Mouse (Mus musculus) cortical plate, adult 2 months (tissue): ENCODE results near the gene Sirpa.

Source experiments
- CTCF ChIP-seq: fragments of 200-500 bp; IDR thresholded peaks from 2 replicates; pipeline ENCODE4 v1.5.1; 2011; ENCODE audit warnings: mild to moderate bottlenecking, control low read depth, low read length; ENCODE audit not compliant: insufficient read depth; ENCODE audit errors: extremely low read depth
- POLR2A ChIP-seq: fragments of 200-500 bp; IDR thresholded peaks from 2 replicates; pipeline ENCODE4 v1.6.1; 2011; ENCODE audit warnings: mild to moderate bottlenecking, low read length, control low read depth; ENCODE audit not compliant: insufficient read depth; ENCODE audit errors: extremely low read depth

DNA sequence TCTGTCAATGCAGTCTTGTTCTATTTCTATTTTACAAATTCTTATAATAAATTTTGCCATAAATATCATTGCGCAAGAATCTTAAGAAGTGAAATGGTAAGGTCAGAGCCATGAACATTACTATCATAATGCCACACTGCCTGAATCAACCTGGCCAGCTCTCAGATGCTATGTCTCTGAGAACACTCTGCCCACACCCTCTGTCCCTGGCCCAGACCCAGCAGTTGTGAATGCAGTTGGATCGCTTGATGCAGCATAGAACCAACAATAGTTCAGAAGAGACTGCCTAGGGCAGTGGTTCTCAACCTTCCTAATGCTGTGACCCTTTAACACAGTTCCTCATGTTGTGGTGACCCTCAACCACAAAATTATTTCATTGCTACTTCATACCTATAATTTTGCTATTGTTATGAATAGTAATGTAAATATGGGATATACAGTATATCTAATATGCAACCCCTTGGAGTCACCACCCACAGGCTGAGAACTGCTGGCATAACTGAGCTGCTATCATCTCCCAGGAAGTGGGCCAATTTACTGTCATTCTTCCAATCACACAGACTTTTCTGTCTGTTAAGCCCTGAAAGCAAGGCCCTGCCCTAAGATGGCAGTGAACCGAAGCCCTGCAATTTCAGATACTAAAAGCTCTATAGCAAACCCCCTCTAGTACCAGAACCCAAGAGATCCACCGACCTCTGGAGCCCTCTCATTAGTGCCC is 61.8 kb downstream of the Sirpa start:
- TF ChIP-seq CTCF (no peak), POLR2A (no peak)
